Mouse (Mus musculus): ENCODE data around the gene Letm1. TPM values are rescaled to one million over a fixed set of nuclear protein-coding genes. Genes with fewer than 3 reads are reported as not detected.

Letm1 gene
- polyA plus RNA-seq, 1 experiment from 2014 or later = 37.5 TPM

DNA sequence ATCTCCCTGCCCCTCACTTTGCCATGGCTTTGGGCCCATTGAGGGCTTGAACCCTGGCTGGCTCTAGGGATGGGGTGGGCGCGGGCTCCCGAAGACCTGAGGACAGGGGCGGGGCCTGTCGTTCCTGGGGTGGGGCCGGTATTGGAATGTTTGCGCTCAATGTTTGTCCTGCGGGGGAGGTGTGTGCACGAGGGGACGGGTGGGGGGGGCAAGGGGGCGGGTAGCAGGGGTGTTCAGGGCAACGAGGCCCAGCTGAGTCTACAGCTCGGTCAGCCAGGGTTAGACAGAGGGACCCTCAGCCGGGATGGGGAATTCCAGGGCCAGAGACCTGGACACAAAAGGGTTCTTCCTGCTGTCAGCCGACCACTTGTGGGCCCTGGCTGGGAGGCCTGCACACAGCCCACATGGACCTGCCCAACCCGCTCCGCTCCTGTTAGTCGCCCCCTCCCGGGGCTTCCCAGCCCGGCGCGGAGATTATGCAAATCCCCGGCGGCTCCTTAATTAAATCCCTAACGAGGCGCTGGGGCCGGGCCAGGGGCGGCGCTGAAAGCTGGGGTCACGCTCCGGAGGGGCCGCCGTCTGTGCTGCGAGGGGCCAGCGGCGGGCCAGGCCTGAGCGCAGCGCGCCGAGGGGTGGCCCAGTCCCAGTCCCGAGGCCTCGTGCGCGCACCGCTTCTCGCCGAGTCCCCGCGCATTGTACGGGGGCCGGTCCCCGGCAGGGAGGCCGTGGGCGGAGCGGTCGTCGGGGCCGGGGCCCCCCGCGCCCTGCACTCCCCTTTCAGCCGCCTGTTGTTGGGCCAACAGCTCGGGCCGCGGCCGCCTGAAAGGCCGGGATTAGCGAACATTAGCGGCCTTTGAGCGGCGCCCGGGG, 87.5 kb downstream of the Letm1 start:
- Histone ChIP-seq H3K36me3 (ENCODE audit: control insufficient read depth, insufficient read depth, low read length) (no peaks in the 10 kb centered on the region), H3K4me3 (ENCODE audit: low read length) (peak overlapping the region; percentile 53), H3K27ac (ENCODE audit: low read length) (peak overlapping the region; percentile 29; the same call in 1 of the 2 replicates), H3K27me3 (replicated peaks; ENCODE audit: control insufficient read depth, insufficient read depth, low read length) (no peaks in the 10 kb centered on the region), H3K9me3 (ENCODE audit: control insufficient read depth, low read length) (no peaks in the 10 kb centered on the region), H3K9ac (ENCODE audit: low read depth, low read length) (peak overlapping the region; percentile 78), H3K4me2 (ENCODE audit: low read depth, low read length) (peak overlapping the region; percentile 96), H3K4me1 (ENCODE audit: control insufficient read depth, insufficient read depth, low read length) (peaks cover 41% of the 10 kb centered on the region)
- WGBS = 4% methylated on average over 62 of the region's 71 CpGs
- ATAC-seq = peak; percentile 54

DNA sequence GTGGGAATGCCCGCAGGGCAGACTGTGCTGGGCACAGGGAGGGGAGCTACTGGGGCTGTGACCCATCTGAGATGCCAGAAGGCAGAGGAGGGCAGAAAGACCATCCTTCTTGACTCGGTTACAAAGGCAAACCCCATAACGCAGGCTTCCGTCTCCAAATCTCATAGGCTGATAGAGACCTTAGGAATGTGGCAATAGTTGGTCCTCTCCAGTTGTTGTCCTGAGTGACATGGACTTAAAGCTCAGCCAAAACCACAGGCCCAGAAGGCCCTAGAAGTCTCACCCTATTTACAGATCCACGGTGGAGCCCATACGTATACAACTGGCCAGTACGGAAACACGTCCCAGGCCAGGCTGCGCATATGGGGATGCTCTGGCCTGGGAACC, 88.2 kb downstream of the Letm1 start:
- Histone ChIP-seq H3K27me3 (replicated peaks; ENCODE audit: control insufficient read depth, insufficient read depth, low read length) (no peaks in the 10 kb centered on the region), H3K4me3 (ENCODE audit: low read length) (no peak overlapping the region), H3K36me3 (ENCODE audit: control insufficient read depth, insufficient read depth, low read length) (no peaks in the 10 kb centered on the region), H3K4me2 (ENCODE audit: low read depth, low read length) (0 out of 2 replicates have a peak overlapping the region, but pooled peaks have one; percentile 96), H3K9ac (ENCODE audit: low read depth, low read length) (peak overlapping the region; percentile 78; the same call in 1 of the 2 replicates), H3K27ac (ENCODE audit: low read length) (no peak overlapping the region), H3K9me3 (ENCODE audit: control insufficient read depth, low read length) (no peaks in the 10 kb centered on the region), H3K4me1 (ENCODE audit: control insufficient read depth, insufficient read depth, low read length) (peaks cover 44% of the 10 kb centered on the region)
- WGBS = 71% methylated on average over 9 of the region's 9 CpGs
- ATAC-seq = peak; percentile 10; the same call in 1 of the 2 replicates

DNA sequence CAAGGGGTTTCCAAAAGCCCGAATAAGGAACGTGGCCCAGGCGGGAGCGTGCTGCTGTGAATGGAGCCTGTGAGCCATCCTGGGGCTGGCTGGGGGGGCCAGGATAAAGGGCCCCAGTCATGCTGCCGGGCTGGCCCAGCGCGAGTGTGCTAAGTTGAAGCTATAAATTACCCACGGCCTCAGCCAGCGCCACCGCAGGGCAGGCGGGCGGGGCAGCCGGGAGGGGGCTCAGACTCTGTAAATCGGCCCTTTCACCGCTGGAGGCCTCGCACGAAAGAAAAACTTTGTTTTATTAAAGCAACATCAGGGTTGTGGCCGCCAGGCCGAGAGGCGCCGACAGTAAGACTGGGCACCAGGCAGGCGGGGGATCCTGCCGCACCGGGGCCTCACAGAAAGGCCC, 90.2 kb downstream of the Letm1 start:
- peak overlapping the region; percentile 21 for H3K4me3 ChIP-seq (ENCODE audit: low read length)

DNA sequence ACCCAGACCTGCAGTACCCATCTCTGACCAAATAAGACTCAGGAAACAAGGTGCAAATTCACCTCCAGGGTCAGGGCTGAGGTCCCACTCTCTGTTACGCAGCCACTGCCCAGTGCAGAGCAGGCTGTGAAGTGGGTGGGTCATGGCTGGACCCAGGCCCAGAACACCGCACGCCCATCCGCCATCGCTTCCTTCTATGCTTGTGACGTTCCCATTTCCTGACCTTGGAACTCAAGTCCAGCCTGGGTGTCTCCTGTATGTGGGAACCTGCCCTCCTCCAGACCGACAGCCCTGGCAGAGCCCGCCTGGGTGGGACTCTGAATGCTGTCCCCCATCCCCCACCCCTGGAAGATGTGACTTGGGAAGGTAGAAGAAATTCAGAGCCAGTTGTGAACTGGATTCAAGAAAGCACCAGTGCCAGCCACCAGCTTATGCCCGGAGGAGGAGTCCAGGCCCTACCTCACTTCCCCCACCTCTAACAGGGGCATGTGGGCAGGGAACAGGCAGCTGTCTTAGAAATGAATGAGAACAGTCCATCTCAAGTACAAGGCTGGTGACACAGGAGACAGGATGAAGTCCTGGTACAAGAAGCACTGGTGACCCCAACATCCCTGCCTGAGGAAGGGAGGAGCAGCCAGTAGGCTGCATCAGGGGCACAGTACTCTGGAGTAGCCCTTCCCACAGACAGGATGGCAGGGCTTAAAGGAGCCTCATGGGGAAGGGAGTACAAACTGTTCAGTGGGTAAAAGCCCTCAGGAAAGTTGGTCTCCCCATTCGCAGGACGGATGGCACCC, 92.6 kb downstream of the Letm1 start:
- Histone ChIP-seq H3K4me1 (ENCODE audit: control insufficient read depth, insufficient read depth, low read length) (peaks cover 32% of the 10 kb centered on the region), H3K4me2 (ENCODE audit: low read depth, low read length) (no peak overlapping the region), H3K27ac (ENCODE audit: low read length) (no peak overlapping the region), H3K9me3 (ENCODE audit: control insufficient read depth, low read length) (no peaks in the 10 kb centered on the region), H3K27me3 (replicated peaks; ENCODE audit: control insufficient read depth, insufficient read depth, low read length) (no peaks in the 10 kb centered on the region), H3K4me3 (ENCODE audit: low read length) (no peak overlapping the region), H3K36me3 (ENCODE audit: control insufficient read depth, insufficient read depth, low read length) (no peaks in the 10 kb centered on the region), H3K9ac (ENCODE audit: low read depth, low read length) (no peak overlapping the region)
- ATAC-seq = no peak
- 79% methylated on average over 11 of the region's 11 CpGs for WGBS

More for the DNA sequence above, 90.2 kb downstream of the Letm1 start:
- H3K4me1 ChIP-seq (ENCODE audit: control insufficient read depth, insufficient read depth, low read length) = peaks cover 44% of the 10 kb centered on the region
- H3K4me2 ChIP-seq (ENCODE audit: low read depth, low read length) = peak overlapping the region; percentile 49
- ATAC-seq = peak; percentile 51
- no peaks in the 10 kb centered on the region for H3K9me3 ChIP-seq (ENCODE audit: control insufficient read depth, low read length)
- H3K27me3 ChIP-seq (replicated peaks; ENCODE audit: control insufficient read depth, insufficient read depth, low read length) = no peaks in the 10 kb centered on the region
- no peaks in the 10 kb centered on the region for H3K36me3 ChIP-seq (ENCODE audit: control insufficient read depth, insufficient read depth, low read length)
- peak overlapping the region; percentile 56 for H3K27ac ChIP-seq (ENCODE audit: low read length)
- WGBS = 5% methylated on average over 24 of the region's 24 CpGs
- H3K9ac ChIP-seq (ENCODE audit: low read depth, low read length) = peak overlapping the region; percentile 65

Other genes starting within 250 kb of the Letm1 start
- 48.0 and 49.6 TPM in 2 replicates for gene Fam53a, start 153.2 kb downstream of the Letm1 start, polyA plus RNA-seq (2015; fragmentation: Nextera tagmentation; extraction: Ambion mirVana)
- 0.15 and 0.32 TPM in 2 replicates for gene Gm9903, start 152.9 kb downstream of the Letm1 start, polyA plus RNA-seq (2015; fragmentation: Nextera tagmentation; extraction: Ambion mirVana)
- 164 and 184 TPM in 2 replicates for gene Slbp, start 130.2 kb downstream of the Letm1 start, polyA plus RNA-seq (2015; fragmentation: Nextera tagmentation; extraction: Ambion mirVana)
- 130 and 144 TPM in 2 replicates for gene Tacc3, start 124.7 kb downstream of the Letm1 start, polyA plus RNA-seq (2015; fragmentation: Nextera tagmentation; extraction: Ambion mirVana)
- gene Tmem129, start 124.4 kb downstream of the Letm1 start, polyA plus RNA-seq (2015; fragmentation: Nextera tagmentation; extraction: Ambion mirVana) = 35.7 and 36.9 TPM in 2 replicates
- 9.0 and 9.8 TPM in 2 replicates for gene Fgfr3, start 61.1 kb downstream of the Letm1 start, polyA plus RNA-seq (2015; fragmentation: Nextera tagmentation; extraction: Ambion mirVana)
- 20.5 and 22.5 TPM in 2 replicates for gene Nsd2, start 37.9 kb upstream of the Letm1 start, polyA plus RNA-seq (2015; fragmentation: Nextera tagmentation; extraction: Ambion mirVana)
- gene Nelfa, start 153.6 kb upstream of the Letm1 start, polyA plus RNA-seq (2015; fragmentation: Nextera tagmentation; extraction: Ambion mirVana) = 44.1 and 48.8 TPM in 2 replicates
- gene Gm1673, start 200.6 kb upstream of the Letm1 start, polyA plus RNA-seq (2015; fragmentation: Nextera tagmentation; extraction: Ambion mirVana) = 44.5 and 54.0 TPM in 2 replicates
- 0.17 and 0.22 TPM in 2 replicates for gene Nat8l, start 213.2 kb upstream of the Letm1 start, polyA plus RNA-seq (2015; fragmentation: Nextera tagmentation; extraction: Ambion mirVana)